Mouse (Mus musculus) kidney, adult 9 months (tissue): ENCODE results near the gene Paqr9.

ENCODE experiments used
- DNase-seq: peaks from one replicate; pipeline ENCODE4 v3.0.0; 2022

The Paqr9 gene

DNA sequence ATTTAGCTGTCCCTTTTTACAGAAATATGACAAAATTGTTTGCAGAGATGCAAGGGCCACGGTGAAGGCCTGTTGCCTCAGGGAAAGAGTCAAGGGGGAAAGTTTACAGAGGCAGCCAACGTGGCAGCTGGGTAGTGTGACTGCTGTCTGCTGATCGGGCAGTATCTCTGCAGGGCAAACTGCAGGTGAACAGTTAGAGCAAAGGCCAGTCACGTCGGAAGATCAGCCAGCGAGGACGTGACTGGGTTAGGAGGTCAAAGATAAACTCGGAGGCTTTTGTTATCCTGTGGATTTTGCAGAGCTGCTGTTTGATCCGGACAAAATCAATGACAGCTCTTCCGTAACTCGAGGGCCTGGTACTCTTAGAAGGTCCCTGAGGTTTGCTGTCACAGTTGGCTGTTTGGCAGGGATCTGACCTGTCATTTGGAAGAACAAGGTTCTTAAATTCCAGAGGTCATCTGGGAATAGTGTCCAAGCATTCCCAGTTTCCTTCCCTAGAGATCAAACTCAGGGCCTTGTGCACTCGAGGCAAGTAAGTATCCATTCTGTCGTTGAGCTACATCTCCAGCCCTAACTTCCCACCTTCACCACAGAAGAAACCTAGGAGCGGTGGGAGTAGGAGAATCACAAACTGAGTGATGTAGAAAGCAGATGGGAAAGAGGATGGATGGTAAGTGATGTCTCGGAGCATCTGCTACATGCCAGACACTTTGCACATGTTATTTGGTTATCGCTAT lies 21.7 kb downstream of the Paqr9 start:
- peak; percentile 67 for DNase-seq

DNA sequence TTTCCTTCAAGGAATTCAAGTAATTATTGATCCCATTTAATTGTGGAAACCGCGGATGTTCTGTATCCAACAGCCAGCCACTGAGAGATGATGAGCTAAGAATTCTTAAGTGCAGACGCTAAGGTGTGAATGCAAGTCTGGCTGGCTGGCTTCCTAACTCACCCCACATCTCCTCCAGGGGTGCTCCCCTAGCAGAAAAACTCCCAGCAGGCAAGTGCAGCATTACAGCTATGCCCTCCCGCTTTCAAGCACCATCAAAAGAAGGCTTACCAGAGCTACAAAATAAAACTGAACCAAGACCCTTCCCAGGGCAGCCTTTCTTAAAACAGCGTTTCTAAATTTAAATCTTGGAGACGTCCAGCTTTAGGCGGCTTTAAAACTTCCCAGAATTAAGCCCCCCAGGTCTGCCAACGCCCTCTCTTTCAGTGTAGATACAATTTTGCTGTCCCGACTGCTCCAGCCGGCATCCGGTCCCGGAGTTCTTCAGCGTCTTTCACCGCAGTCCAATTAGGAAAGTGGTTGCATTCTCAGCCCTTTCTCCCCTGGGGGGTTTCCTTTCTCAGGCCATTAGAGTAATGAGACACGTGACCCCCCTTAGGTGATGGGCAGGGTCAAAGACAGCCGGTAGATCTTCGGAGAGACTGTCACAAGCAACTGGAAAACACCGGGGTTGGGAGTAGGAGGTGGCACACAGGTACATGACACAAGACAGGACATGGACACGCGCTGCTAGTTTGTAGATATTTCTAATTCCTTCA lies 22.5 kb downstream of the Paqr9 start:
- no peak for DNase-seq

DNA sequence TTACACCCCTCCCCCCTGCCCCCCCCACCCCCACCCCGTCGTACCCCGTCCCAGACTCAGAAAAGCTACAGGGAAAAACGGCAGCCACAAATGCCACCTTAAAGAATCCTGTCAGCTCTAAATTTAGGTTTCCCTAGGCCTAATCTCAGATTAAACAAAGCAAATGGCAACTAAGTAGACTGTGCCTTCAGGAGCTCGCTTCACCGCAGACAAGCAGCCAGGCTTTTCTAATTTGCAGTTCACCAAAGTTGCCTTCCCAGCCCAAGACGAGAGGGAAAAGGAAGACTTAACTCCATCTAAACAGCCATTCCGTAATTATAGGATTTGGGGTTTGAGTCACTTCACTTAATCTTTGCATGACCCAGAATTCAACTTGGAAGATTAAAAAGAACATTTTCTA lies 23.1 kb downstream of the Paqr9 start:
- DNase-seq = no peak

DNA sequence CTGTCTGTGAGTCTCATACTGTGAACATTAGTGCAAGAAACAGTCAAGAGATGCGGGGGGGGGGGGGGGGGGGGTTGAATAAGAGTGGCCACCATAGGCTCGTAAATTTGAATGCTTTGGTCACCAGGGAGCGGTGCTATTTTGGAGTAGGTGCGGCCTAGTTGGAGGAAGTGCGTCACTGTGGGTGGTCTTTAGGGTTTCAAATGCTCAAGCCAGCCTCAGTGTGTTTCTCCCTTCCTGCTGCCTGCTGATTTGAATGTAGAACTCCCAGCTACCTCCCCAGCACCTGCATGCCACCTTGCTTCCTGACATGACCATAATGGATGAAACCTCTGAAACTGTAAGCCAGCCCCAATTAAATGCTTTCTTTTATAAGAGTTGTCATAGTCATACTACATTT lies 26.6 kb downstream of the Paqr9 start:
- DNase-seq = no peak

DNA sequence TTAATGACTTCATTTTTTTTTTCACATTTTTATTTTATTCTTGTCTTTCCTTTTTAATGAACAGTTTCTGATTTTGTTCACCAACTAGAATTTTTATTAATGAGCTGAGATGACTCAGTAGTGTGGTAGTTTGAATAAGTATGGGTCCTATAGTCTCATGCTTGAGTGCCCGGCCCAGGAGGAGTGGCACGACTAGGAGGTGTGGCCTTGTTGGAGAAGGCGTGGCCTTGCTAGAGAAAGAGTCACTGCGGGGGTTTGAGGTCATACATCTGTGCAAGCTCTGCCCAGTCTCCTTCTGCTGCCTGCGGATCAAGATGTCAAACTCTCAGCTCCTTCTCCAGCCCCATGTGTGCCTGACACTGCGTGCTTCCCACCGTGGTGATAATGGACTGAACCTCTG lies 28.6 kb downstream of the Paqr9 start:
- no peak for DNase-seq

DNA sequence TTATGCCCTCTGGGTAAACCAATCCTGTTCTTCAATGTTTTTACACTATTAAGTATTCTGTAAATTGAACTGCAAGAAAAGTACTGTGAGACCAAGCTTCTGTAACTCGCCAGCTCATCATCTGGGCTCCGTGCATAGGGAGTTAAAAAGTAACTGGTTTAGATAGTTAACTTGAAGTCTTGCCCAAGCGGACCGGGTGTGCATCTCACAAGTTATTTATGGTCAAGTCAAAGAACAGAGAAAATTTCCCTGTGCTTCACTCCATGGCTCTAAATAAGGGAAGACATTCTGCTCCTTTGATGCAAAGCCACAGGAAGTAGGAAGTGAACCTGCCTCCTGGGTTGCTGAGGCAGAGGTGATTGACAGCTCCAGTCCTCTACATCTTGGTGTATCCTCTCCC lies 34.8 kb downstream of the Paqr9 start:
- DNase-seq = peak; percentile 79

DNA sequence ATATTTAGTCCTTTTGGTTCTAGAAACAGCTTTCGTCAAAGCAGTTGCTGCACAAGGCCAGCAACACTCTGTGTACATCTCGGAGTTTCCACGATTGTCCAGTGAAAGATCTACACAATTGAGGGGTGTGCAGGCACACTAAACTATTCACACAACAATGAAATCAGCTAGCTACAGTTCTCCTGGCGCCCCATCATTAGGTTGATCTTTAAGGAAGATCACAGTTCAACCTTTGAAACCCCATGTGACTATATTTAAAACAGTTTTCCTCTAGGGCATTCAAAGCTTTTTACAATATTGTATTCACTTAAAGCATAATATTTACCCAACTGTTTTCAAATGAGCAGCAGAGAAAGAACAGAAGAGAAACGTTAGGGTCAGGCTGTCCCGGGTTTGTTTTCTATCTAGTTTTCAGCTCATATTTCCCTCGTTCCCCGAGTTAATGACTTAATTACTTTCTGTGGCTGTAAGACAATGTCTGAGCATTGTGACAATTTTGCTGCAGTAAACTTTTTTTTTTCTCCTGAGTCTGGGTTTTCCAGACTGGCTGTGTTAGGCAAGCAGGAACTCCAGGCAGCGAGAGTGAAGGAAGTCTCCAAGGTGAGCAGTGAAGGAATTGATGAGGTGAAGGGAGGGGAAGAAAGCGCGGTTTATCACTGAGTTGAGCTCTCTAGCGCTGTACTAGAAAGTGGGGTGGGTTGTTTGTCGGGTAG lies 38.2 kb downstream of the Paqr9 start:
- no peak for DNase-seq

DNA sequence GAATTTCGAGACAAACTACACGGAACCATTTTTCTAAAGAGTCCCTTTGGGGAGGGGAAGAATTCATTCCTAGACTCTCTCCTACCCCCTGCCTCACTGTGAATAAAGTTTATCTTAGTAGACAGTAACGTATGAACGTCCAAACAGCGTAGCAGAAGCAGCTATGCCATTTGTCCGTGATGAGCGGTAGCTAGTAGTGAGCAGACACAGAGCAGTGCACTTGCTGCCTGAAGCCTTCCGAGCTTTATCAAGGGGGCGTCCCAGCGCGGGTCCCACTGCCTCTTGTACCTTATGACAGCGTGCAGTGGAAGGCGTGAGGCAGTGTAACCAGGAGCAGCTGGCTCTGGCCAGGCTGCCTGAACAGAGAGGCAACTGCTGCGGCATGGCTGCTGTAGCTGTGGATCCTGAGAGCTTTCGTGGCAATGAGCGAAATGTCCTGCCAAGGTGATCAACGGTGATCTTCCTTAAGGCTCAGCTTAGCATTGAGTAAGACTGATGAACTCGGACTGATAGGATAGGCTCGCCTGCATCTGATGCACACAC lies 38.8 kb downstream of the Paqr9 start:
- DNase-seq = no peak

DNA sequence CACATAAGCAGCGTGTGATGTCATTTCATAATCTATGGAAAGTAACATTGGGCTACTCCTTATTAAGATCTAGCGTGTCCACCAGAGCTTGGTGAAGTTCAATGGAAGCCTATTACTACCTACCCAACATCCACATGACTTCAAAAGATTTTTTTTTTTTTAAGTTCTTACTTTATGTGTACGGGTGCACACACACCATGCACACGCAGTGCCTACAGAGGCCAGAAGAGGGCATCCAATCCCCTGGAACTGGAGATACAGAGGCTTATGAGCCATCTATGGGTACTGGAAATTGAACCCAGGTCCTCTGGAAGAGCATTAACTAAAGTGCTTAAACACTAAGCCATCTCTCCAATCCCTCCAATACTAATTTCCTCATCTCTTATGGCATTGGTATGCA lies 39.9 kb downstream of the Paqr9 start:
- peak; percentile 30 for DNase-seq

DNA sequence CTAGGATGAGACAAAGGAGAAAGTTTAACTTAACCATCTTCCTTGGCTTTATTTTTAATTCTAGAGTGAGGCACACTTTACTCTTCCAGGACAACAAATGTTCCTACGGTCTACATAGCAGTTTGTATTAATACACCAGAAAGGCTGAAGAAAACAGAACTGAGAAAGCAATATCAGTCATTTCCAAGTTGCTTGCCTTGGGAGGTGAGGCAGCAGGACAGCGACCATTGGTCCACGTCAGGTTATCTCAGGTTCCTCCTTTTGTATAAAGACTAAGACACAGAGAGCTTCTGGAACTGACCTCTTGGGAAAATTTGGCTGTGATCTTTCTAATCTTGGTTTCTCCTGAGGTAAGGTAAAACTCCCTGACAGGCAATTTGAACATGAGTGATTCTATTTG lies 43.4 kb downstream of the Paqr9 start:
- DNase-seq = no peak

DNA sequence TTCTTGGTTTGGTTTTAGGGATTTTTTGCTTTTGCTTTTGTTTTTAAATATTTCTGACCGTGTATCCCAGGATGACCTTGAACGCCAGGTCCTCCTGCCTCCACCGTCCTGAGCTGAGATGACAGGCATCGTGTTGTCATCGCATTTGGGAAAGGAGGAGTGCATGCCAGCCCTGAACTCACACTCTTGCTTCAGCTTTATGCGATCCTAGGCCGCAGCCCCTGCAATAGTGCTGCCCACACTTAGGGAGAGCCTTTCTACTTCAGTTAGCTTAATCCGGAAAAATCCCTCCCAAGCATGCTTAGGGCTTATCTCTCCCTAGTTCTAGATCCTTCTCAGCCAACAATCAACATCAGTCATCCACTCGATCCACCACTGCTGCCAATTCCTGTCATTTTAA lies 43.9 kb downstream of the Paqr9 start:
- no peak for DNase-seq

DNA sequence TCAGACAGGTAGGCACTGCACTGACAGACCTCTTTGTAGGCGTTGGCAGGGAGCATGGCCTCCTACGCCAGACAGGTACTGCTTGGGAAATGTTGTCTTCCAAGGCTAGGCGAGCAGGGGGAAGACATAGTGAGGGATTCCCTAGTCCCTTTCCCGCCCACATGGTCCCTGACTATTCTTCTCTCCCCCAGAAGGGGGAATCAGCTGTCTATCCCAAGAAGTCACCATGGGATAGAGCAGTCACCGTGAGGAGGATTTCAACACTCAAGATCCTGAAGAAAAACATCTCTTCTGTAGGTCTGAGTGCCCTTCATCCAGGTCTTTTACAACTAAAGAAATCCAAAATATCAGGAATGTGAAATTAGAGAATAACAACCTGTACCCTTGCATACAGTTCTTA lies 47.7 kb downstream of the Paqr9 start:
- DNase-seq = no peak

DNA sequence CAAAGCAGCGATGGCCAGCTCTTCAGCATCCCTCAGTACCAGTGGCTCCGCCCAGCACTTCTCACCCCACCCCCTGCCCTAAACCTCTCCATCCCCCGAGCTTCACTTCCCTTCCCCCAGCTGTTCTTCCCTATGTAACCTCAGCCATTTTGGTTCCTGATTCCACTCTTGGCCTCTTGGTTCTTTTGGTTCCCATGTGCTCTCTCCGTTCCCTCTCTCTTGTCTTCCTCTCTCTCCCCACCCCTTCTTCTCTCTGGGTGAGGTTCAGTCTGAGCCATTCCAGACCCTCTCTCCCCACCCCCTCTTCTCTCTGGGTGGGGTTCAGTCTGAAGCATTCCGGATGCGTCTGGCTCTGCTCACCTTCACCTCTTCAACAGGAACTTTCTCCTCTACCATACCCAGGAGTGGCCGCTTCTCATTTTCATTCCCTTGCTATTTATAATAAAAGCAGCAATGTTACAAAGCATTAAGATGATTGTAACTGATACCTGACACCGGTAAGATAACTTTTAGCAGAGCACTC lies 52.9 kb downstream of the Paqr9 start:
- DNase-seq = no peak

DNA sequence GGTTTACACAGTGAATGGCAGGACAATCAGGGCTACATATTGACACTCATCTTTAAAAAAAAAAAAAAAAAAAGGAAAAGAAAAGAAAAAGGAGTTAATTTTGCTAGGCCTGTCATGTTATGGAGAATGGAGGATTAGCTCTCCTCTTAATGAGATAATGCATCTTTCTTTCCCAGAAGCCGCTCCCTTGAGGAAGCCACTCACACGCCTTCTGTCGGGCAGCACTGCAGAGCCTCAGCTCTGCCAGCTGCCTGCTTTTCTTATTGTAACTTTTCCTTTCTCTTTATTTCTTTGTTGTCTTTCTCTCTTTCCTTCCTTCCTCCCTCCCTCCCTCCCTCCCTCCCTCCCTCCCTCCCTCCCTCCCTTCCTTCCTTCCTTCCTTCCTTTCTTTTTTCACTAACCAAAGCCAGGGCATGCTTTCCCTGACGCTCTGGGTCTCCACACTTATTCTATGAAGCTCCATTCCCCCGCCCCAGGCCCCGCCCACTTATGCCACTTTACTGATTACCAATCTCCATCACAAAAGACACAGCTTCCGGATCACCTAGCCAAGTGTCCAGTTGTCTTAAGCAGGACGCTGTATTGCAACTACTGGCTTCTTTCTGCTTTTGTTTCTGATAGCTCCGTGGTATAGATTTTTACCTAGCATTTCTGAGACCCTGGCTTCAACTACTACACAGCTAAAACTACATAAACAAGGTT lies 54.1 kb downstream of the Paqr9 start:
- DNase-seq = peak; percentile 39

DNA sequence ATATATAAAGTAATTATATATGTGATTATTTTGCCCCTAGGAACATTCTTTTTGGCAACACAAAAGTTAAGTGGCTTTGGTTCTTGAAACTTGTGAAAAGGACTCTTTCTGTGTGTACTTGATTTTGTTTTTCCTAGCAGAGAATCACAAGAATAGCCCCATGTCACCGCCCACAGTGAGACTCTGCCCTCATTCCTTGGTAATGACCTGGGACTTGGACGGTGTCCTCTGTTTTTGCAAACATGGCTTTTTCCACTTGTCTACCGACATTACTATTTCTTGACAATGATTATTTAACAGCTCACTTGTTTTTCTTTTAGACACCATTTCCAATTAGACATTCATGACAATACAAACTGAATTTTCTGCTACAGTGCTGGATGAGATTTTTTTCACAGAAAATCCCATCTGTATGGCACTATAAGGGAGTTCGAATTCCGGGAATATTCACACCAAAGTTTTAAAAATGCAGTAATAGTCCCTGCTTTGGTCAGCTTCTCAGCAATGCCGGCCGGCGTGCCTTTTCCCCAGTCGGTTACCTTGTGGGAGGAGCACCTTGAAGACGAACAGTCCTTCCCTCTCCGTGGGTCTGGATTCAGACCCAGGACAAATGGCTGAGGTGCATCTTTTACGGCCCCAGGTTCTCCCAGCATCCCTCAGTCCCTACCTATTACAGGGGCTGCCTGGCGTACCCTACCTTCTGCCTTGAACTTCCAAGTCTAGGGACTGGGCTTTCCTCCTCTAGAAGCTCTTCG lies 55.6 kb downstream of the Paqr9 start:
- DNase-seq = peak; percentile 90

DNA sequence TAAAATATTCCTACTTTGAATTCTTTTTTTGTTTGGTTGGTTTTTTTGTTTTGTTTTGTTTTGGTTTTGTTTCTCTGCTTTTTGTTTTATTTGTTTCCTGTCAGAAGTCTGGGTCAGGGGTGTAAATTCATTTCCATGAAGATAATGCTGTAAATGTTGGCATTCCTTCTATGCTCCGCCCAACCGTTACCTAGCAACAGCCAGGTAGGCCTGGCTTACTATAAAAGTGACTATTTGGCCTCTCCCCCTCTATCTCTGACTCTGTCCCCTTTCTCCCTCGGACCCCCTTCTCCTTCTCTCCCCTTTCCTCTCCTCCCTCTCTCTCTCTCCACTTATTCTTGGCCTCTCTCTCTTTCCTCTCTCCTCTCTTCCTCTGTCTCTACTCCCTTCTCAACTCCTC lies 56.5 kb downstream of the Paqr9 start:
- DNase-seq = peak; percentile 30
